Mouse (Mus musculus) G1E-ER4 (cell line): ENCODE data around the gene Mybpc3. TPM values are rescaled to one million over a fixed set of nuclear protein-coding genes. Genes with fewer than 3 reads are reported as not detected.

Experiments
- GATA1 ChIP-seq: IDR thresholded peaks from one replicate; pipeline ENCODE4 v1.8.0; 2012; ENCODE audit warnings: low read length, inconsistent platforms
- polyA plus RNA-seq: library from polyadenylated mRNA; stranded (reverse); fragments of >175 nt; gene quantifications from 2 replicates; pipeline ENCODE4 v1.2.3, GENCODE M21; 2012

The Mybpc3 gene
- polyA plus RNA-seq, 1 experiment = not detected

DNA sequence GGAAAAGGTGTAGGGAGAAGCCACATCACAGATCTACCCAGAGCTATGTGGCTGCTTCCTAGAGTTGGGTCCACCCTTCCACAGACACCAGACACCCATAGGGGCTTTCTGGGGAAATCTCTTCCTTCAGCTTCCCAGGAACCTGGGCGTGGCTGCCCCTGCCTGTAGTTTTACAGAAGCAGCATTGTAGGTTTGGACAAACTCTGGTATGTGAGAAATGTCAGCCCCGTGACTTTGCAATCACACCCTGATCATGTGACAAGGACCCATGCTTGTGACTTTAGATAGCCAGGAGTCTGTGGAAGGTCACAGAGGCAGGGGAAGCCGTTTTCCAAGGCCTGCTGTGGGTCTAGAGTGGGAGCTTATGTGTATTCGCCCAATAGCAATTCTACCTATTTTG is 5.5 kb upstream of the Mybpc3 start:
- TF ChIP-seq GATA1 = no peak

DNA sequence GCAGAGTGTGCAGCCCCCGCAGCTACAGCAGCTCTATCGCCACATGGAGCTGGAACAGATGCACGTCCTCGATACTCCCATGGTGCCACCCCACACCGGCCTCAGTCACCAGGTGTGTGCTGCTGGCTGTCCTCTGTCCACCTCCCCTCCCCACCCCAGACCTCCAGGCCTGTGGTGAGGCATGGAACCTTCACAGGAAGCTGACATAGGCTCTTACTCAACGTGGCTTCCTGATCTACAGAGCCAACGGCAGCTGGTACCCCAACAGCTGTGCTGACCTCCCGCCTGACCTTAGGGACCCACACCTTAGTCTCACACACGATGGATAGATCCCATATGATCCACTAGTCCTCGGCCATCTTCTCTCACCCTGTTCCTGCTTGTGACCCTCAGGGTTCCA is 4.6 kb upstream of the Mybpc3 start:
- no peak for TF ChIP-seq GATA1

DNA sequence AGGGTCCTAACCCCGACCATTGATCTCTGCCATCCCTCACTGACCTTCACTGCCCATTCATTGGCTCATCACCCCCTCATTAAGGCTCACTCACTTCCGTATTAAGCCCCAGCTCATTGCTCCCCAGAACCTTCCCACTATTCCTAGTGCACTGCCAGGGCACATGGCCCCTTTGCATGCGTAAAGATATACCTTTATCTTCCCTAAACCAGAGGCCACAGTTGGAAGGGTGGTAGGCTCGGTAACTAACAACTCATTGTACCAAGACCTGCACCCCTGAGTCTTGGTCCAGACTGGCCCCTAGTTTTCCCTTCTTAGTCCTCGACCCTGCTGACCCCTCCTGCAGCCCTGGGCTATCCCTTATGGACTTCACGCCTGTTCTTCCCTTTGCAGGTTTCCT is 4.1 kb upstream of the Mybpc3 start:
- no peak for TF ChIP-seq GATA1

DNA sequence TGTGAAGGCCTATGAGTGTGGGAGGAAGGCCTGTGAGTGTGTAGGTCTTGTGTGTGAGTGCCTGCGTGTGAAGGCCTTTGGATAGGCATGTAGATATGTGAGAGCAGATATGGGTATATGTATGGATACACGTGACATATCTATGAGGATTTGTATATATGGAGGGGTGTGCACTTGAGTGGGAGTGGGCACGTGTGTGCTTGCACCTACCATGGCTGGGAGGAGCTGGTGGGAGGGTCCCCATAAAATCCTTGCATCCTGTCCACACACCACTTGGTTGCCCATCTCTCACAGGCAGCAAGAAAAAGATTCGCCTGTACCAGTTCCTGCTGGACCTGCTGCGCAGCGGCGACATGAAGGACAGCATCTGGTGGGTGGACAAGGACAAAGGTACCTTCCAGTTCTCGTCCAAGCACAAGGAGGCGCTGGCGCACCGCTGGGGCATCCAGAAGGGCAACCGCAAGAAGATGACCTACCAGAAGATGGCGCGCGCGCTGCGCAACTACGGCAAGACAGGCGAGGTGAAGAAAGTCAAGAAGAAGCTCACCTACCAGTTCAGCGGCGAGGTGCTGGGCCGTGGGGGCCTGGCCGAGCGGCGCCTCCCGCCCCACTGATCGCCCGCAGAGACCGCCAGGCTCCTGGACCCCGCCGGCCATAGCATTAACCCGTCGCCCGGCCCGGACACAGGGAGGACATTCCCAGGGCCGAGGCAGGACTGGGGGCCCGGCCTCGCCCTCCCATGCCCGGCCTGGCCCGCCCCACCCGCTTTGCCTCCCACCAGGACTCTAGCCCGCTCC is 3.0 kb upstream of the Mybpc3 start:
- TF ChIP-seq GATA1 = no peak

DNA sequence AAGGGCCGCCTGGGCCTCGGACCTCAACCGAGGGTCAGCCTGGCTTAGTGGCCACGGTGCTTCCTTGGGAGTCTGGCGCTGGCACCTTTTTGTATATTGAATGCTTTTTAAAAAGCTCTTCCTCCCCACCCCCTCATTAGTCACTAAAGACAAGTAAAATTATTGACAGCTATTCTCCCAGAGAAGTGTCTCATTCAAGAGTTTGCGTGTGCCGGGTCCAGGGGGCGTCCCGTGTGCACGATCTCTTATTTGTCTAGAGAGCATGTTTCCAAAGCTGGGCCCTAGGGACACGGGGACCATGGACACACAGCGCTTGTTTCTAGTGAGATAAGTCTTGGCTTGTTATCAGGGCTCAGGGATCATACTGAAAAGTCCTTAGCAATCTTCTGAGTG is 2.4 kb upstream of the Mybpc3 start:
- no peak for TF ChIP-seq GATA1

DNA sequence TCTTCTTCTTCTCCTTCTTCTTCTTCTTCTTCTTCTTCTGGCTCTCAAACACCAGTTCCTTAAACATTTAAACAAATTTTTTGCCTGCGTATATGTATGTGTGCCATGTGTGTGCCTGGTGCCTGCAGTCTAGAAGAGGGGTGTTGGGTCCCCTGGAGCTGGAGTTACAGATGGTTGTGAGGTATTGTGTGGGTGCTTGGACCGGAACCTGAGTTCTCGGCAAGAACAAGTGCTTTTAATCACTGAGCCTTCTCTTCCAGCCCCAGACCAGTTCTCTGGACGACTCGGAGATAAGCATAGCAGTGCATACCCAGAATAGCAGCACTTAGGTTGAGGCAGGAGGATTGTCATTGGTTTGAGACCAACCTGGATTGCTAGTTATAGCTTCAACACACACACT is 1.1 kb upstream of the Mybpc3 start:
- TF ChIP-seq GATA1 = no peak

DNA sequence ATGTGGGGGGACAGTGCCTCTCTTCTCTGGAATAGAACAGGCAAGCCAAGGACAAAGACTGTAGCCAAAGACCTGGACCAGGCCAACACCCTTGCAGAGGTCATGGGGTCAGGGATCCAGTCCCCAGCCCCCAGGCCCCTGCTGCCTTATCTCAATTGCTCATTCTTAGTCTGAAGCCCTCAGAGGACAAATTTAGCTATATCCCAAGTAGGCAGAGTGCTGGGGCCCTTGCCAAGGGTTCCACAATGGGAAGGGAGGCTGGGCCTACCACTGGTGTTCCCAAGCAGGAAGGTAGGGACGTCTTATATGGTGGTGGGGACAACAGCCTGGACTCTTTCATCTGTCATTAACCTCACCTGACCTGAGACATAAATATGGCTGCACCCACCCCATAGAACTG is 703 bp downstream of the Mybpc3 start:
- no peak for TF ChIP-seq GATA1

DNA sequence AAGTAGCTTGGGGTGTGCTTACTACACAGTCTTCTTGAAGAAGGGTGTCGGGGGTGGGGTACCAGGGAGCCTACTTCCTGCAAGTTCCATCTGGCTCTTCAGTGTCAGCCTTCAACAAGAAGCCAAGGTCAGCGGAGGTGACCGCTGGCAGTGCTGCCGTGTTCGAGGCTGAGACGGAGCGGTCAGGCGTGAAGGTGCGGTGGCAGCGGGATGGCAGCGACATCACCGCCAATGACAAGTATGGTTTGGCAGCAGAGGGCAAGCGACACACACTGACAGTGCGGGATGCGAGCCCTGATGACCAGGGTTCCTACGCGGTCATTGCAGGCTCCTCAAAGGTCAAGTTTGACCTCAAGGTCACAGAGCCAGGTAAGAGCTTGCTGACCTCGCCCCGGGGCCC is 1.1 kb downstream of the Mybpc3 start:
- TF ChIP-seq GATA1 = no peak

DNA sequence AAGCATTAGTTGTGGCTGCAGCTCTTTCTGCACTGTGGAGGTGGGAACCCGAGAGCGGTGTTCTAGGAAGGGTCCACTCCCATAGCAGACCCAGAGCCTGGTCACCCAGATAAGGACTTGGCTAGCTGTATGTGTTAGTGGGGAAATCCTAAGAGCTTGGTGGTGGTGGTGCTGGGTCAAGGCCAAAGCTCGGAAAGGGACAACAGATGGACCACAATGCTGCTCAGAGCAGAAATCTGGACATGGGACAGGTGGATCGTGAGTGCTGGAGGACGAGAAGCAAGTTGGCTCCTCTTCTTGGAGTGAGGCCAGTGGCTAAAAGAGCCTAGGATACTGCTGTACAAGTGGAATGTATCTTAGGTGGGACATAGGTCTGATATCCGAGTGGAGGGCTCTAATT is 1.6 kb downstream of the Mybpc3 start:
- no peak for TF ChIP-seq GATA1

DNA sequence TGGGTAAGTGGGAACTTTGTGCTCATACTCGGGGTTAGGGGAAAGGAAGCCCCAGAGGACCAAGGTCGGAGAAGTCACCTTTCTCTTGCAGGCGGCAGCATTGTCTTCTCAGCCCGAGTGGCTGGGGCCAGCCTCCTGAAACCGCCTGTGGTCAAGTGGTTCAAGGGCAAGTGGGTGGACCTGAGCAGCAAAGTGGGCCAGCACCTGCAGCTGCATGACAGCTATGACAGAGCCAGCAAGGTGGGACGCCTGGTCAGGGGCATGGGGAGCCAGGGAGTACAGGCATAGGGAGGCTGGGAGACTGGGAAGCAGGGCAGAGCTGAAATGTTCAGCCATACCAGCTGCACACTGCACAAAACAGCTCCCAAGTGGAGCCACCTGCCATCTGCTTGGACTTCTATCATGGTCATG is 2.3 kb downstream of the Mybpc3 start:
- TF ChIP-seq GATA1 = no peak

DNA sequence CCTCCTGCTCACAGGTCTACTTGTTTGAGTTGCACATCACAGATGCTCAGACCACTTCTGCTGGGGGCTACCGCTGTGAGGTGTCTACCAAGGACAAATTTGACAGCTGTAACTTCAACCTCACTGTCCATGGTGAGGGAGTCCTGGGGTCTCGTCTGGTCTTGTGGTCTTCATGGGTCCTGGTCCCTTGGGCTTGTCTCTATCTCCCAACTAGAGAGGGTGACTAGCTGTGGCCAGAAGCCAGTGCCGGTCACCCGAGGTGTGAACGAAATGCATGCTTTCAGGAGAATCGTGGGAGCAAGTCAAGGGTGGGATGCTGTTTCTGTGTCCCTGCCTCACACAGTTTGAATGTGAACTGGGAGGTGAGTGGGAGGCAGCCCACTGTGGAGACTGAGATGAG is 3.1 kb downstream of the Mybpc3 start:
- TF ChIP-seq GATA1 = no peak

DNA sequence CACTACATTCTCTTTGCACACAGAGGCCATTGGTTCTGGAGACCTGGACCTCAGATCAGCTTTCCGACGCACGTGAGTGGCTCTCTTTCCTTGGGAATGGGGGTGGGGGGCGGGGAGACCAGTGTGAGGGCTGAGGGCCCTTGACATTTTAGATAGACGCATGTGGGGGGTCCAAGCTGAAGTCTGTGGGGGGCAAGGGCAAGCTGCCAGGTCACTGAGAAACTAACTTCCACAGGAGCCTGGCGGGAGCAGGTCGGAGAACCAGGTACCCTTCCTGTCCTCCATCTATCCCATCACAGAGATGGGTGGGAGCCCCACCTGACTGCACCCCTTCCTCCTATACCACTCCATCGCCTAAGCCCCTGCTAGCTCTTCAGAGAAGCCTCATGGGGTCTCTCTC is 3.6 kb downstream of the Mybpc3 start:
- no peak for TF ChIP-seq GATA1

DNA sequence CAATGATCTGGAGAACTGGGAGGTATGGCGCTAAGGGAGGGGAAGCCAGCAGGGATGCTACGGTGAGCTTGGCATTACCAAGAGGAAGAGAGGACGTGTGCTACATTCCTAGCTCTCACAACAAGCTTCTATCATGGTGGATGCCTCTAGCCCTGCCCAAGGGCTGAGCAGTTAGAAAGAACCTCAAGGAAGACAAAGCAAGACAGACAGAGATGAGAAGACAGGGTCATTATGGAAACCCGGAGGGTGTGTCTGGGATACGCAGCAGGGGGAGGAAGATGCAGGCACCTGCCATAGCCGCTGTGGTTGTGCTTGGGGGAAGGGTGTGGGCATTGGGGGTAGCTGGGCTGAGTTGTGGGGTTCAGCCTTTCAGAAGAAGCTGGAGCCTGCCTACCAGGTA is 5.6 kb downstream of the Mybpc3 start:
- TF ChIP-seq GATA1 = no peak

DNA sequence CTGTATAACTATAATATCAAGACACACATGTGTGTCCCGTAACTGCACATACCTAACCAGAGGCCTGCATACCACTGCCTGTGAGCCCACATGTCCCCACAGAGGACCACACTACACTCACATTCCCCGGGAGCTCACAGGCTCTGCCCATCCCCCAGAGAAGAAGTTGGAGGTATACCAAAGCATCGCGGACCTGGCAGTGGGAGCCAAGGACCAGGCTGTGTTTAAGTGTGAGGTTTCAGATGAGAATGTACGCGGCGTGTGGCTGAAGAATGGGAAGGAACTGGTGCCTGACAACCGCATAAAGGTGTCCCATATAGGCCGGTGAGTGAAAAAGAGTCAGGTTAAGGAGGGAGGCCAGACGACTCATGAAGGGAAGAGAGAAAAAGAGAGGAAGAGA is 7.2 kb downstream of the Mybpc3 start:
- no peak for TF ChIP-seq GATA1

DNA sequence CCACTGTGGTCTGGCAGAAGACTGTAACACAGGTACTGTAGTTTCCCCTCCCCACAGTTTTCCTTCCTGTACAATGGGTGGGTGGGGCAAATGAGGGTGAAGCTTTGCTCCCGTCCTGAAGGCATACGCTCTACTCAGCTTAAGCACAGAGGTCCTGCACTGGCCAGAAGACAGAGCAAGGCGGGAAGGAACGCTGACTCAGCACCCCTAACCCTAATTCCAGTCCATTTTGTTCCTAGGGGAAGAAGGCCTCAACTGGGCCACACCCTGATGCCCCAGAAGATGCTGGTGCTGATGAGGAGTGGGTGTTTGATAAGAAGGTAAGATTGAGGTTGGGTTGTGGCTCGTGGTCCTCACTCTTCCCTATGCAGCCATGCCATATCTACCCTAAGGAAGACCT is 10.8 kb downstream of the Mybpc3 start:
- TF ChIP-seq GATA1 = no peak

DNA sequence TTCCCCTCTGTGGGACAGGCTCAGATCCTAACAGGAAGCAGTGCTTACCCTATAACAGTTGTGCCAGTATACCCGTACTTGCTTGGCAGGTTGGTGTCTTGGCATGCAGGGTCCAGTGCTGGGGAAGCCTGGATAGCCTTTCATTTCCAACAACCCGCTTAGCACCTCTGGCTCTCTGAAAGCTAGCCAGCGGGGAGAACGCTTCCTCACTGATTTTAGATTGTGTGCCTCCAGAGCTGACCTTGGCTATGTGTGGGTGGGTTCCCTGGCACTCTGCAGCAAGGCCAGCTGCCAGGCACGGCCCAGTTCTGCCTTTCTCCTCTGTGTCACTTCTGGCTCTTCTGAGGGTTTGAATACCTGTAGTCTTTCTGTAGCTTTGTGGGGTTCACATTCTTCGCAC is 12.2 kb downstream of the Mybpc3 start:
- TF ChIP-seq GATA1 = no peak

DNA sequence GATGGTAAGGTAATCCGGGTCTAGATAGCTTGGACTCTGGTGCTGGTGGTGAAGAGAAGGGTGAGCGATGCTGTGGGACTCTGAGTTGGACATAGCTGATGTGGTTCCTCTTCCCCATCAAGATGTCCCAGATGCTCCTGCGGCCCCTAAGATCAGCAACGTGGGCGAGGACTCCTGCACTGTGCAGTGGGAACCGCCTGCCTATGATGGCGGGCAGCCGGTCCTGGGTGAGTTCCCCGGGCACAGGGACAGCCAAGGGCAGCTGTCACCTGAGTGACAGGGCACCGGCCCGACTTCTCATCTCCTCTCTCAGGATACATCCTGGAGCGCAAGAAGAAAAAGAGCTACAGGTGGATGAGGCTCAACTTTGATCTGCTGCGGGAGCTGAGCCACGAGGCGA is 13.3 kb downstream of the Mybpc3 start:
- TF ChIP-seq GATA1 = no peak

DNA sequence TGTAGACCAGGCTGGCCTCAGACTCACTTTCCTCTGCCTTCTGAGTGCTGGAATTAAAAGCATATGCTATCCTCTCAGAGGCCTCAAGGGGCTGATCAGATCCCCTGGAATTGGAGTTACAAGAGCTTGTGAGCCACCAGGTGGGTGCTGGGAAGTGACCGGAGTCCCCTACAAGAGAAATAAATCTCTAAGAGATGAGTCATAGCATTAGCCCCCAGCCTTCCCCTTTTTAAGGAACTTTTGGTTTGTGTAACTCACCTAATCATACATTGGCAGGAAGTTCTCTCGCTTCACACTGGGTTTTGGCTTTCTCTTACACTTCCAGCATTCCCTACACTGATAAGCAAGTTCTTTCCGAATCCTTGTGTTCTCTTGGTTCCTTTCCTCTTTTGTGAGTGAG is 14.1 kb downstream of the Mybpc3 start:
- no peak for TF ChIP-seq GATA1
